Mouse (Mus musculus) hindbrain, embryonic 11.5 days (tissue): Measurements from ENCODE around the gene Rap1a. TPM values are rescaled to one million over a fixed set of nuclear protein-coding genes. Genes with fewer than 3 reads are reported as not detected.
A peak's percentile ranks its signal among the peaks of the same experiment; 100 is the strongest.

ENCODE experiments used
- ATAC-seq: fragments of 200-750 bp; cut with Nextera tagmentation; 2 replicates; pipeline ENCODE4 v1.8.0; 2017; ENCODE audit warnings: mild to moderate bottlenecking, moderate TSS enrichment, moderate library complexity; ENCODE audit not compliant: low FRiP score
- DNase-seq: peaks from one replicate; pipeline ENCODE4 v3.0.0-alpha.2; 2015; ENCODE audit warnings: low spot score
- H3K27ac ChIP-seq: fragments of 300-500 bp; sonication (generic); 2 replicates; pipeline ENCODE4 v1.5.1; 2014; ENCODE audit warnings: mild to moderate bottlenecking, low read depth, low read length
- H3K27me3 ChIP-seq: fragments of 300-500 bp; sonication (generic); 2 replicates; pipeline ENCODE4 v1.6.1; 2014; ENCODE audit warnings: mild to moderate bottlenecking, low read length, moderate library complexity, mixed read lengths; ENCODE audit not compliant: control insufficient read depth, insufficient read depth
- H3K36me3 ChIP-seq: fragments of 300-500 bp; sonication (generic); 2 replicates; pipeline ENCODE4 v1.6.1; 2014; ENCODE audit warnings: mild to moderate bottlenecking, low read length, moderate library complexity, mixed read lengths; ENCODE audit not compliant: control insufficient read depth, insufficient read depth
- H3K4me1 ChIP-seq: fragments of 300-500 bp; sonication (generic); replicated peaks from 2 replicates; pipeline ENCODE4 v1.6.1; 2014; ENCODE audit warnings: low read length, mixed read lengths; ENCODE audit not compliant: control insufficient read depth, insufficient read depth
- H3K4me2 ChIP-seq: fragments of 300-500 bp; sonication (generic); replicated peaks from 2 replicates; pipeline ENCODE4 v1.6.1; 2014; ENCODE audit warnings: mild to moderate bottlenecking, low read depth, low read length
- H3K4me3 ChIP-seq: fragments of 300-500 bp; sonication (generic); 2 replicates; pipeline ENCODE4 v1.5.1; 2014; ENCODE audit warnings: low read depth, low read length
- H3K9ac ChIP-seq: fragments of 300-500 bp; sonication (generic); 2 replicates; pipeline ENCODE4 v1.6.1; 2014; ENCODE audit warnings: low read depth, low read length
- H3K9me3 ChIP-seq: fragments of 300-500 bp; sonication (generic); 2 replicates; pipeline ENCODE4 v1.6.1; 2016; ENCODE audit warnings: low read length; ENCODE audit not compliant: control insufficient read depth
- WGBS: fragments of 180-500 bp; shearing (Covaris S2); extraction: QIAGEN DNeasy Blood & Tissue Kit; methylation state at CpG from one replicate; pipeline ENCODE4 v1.1.7; 2014; 5-methylcytosine and 5-hydroxymethylcytosine counted together
- polyA plus RNA-seq: library from polyadenylated mRNA; unstranded; fragments of >200 nt; fragmentation: Nextera tagmentation; extraction: Ambion mirVana; gene quantifications from 2 replicates; pipeline ENCODE4 v1.2.1, GENCODE M21; 2014

Gene Rap1a
- polyA plus RNA-seq, 1 experiment from 2014 or later, result 83.7 TPM

- Histone ChIP-seq H3K4me1 (no peaks in the 10 kb centered on the region), H3K4me3 (no peak overlapping the region), H3K27me3 (no peaks in the 10 kb centered on the region), H3K4me2 (no peak overlapping the region), H3K36me3 (no peaks in the 10 kb centered on the region), H3K9me3 (no peaks in the 10 kb centered on the region), H3K9ac (no peak overlapping the region), H3K27ac (no peak overlapping the region)
- WGBS, result 90% methylated on average over 2 of the region's 2 CpGs
- DNase-seq (no peak), ATAC-seq (no peak)
Observed at GRCm38 (mm10) chr3:105688536-105688935, 112.6 kb downstream of the Rap1a start.

GRCm38 (mm10) chr3:105687324-105688060, 113.6 kb downstream of the Rap1a start, which contains the start of gene Ddx20:
Ddx20 (minus strand) TSS chr3:105687574.
- Histone ChIP-seq H3K27ac (peak within 1 kb of the TSS; percentile 65), H3K9me3 (no peaks in the 10 kb centered on the region), H3K4me3 (peak within 1 kb of the TSS; percentile 92), H3K27me3 (no peaks in the 10 kb centered on the region), H3K9ac (peak within 1 kb of the TSS; percentile 95), H3K4me2 (peak within 1 kb of the TSS; percentile 49), H3K4me1 (no peaks in the 10 kb centered on the region), H3K36me3 (no peaks in the 10 kb centered on the region)
- DNase-seq, result peak; percentile 98
- ATAC-seq, result peak; percentile 96
- WGBS, result under 1% methylated on average over 68 of the region's 72 CpGs

GRCm38 (mm10) chr3:105686394-105687323, 114.5 kb downstream of the Rap1a start:
- DNase-seq (no peak), ATAC-seq (peak; percentile 4; the same call in 1 of the 2 replicates)
- H3K36me3 ChIP-seq, result no peaks in the 10 kb centered on the region
- no peaks in the 10 kb centered on the region for H3K27me3 ChIP-seq
- peak overlapping the region; percentile 49 for H3K4me2 ChIP-seq
- peak overlapping the region; percentile 95 for H3K9ac ChIP-seq
- no peaks in the 10 kb centered on the region for H3K9me3 ChIP-seq
- H3K4me1 ChIP-seq, result no peaks in the 10 kb centered on the region
- peak overlapping the region; percentile 65 for H3K27ac ChIP-seq
- WGBS, result 8% methylated on average over 60 of the region's 60 CpGs
- H3K4me3 ChIP-seq, result peak overlapping the region; percentile 92

- peaks cover 10% of the 10 kb centered on the region for H3K36me3 ChIP-seq
- H3K9me3 ChIP-seq, result no peaks in the 10 kb centered on the region
- DNase-seq, result no peak
- WGBS, result 92% methylated on average over 7 of the region's 7 CpGs
- H3K4me3 ChIP-seq, result no peak overlapping the region
- H3K9ac ChIP-seq, result no peak overlapping the region
- H3K27ac ChIP-seq, result no peak overlapping the region
- no peak for ATAC-seq
- no peak overlapping the region for H3K4me2 ChIP-seq
- H3K27me3 ChIP-seq, result no peaks in the 10 kb centered on the region
- no peaks in the 10 kb centered on the region for H3K4me1 ChIP-seq
Observed at GRCm38 (mm10) chr3:105680346-105680745, 120.8 kb downstream of the Rap1a start.

Other genes starting within 250 kb of the Rap1a start
- gene Ddx20, start 113.8 kb downstream of the Rap1a start, polyA plus RNA-seq, result 40.7 and 45.6 TPM in 2 replicates
- gene Inka2, start 96.7 kb downstream of the Rap1a start, polyA plus RNA-seq, result 1.2 and 1.3 TPM in 2 replicates
- gene Adora3, start 69.5 kb upstream of the Rap1a start, polyA plus RNA-seq, result 0.10 and 0.23 TPM in 2 replicates
- not detected in 2 replicates for gene Tmigd3, start 69.6 kb upstream of the Rap1a start, polyA plus RNA-seq
- 0.42 and 0.97 TPM in 2 replicates for gene I830077J02Rik, start 131.3 kb upstream of the Rap1a start, polyA plus RNA-seq
- 108 and 125 TPM in 2 replicates for gene Wdr77, start 158.0 kb upstream of the Rap1a start, polyA plus RNA-seq
- gene Atp5f1, start 158.8 kb upstream of the Rap1a start, polyA plus RNA-seq, result 556 and 566 TPM in 2 replicates
- 2.3 and 3.1 TPM in 2 replicates for gene Ovgp1, start 172.4 kb upstream of the Rap1a start, polyA plus RNA-seq
- 3.5 and 7.1 TPM in 2 replicates for gene Pifo, start 213.3 kb upstream of the Rap1a start, polyA plus RNA-seq
- not detected in 2 replicates for gene Chil5, start 231.5 kb upstream of the Rap1a start, polyA plus RNA-seq